Mouse (Mus musculus): ENCODE results near the gene Gorab. TPM values are rescaled to one million over a fixed set of nuclear protein-coding genes. Genes with fewer than 3 reads are reported as not detected.

Gorab gene
- total RNA-seq (2021) = 12.7 and 16.0 TPM in 2 replicates
- long read RNA-seq, transcript Gorab-201 (5 exons, 2,538 nt) = major isoform, 8 of 11 reads
- long read RNA-seq, partial matches to known transcripts = 2 of 11 reads
- long read RNA-seq, other reads (novel, unspliced or antisense) = 1 of 11 reads

DNA sequence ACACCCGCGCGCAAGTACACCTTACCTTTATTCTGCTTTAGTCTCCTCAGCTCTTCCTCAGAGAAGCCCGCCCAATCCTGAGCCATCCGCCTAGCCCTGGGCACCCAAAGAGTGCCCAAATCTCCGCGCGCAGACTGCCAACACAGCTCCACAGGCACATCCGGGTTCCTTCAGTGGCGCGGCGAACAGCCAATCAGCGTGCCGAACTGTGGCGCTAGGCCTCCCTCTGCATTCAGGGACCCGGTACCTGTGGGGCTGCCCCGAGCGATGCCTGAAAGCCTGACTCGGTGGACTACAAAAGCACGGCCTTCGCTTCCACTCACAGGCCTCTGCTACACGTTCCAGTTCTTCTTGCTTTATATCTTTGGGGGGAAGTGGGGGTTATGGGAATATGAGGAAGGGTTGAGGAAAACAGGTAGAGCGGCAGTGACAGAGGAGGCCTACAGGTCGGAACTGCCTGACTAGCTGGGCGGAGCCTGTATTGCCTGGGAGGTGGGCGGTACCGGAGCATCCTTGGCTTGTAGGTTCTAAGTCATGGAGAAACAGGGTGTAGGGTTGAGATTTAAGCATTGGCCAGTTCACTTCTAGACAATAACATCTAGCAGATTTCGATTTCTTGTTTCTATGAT is at the start of gene Gorab:
Gene Gorab, minus strand, starts transcription at position 172 of the 629 bp plus-strand sequence.
- DNase-seq = peak; percentile 95

DNA sequence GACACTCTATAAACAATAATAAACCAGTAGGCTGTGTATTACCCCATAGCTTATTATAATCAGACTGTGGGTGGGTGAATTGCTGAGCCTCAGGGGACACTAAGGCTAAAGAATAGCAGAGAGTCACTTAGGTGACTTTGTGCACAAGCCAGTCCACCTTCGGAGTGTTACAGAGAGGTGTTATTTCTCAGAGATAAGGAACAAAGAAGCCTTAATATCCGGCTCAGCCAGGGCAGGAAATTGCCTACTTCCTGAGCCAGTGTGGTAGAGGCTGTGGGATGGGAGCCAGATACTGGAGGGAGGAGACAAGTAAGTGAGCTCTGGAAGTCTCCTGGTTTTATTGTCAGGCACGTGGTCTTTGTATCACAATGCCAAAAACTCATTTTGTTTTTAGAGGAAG is 40.4 kb upstream of the Gorab start:
- DNase-seq = peak; percentile 8

DNA sequence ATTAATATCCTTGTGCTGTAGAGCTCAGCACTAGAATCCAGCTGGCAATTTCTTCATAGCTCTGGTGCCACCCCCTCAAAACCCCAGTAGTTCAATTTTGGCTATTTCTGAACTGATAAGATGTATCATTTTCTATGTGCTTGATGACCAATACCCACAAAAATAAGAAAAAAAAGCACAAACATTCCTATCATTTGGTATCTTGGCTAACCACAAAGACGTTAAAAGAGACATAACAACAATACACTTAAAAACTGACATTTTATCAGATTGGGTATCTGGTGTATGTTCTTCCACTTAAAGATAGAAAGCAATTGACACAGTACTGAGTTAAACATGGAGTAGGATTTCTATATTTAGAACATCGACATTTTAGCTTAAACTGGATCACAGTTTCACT is 35.5 kb upstream of the Gorab start:
- DNase-seq = no peak

DNA sequence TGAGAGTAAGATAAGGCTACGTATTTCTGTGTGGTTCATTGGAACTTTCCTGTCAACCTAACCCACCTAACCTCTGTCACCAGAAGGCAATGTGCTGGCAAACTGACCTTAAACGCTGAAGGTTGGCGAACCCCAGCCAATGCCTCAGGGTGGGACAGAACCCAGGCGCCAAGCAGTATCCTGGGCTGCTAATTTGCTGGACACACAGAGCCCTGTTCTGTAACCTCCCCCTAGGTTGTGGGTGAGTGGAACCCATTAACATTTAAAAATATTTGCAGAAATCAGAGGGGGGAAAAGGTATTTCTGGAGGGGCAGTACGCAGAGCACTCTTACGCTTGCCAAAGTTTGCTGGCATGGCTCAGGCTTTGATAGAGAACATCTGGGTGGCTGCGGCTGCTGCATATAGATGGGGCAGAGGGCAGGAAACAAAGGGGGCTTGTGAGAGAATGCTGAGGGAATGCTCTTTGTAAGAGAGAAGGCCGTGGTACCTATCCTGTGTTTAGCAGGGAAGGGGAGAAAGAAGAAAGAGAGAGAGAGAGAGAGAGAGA is 20.1 kb upstream of the Gorab start:
- no peak for DNase-seq

DNA sequence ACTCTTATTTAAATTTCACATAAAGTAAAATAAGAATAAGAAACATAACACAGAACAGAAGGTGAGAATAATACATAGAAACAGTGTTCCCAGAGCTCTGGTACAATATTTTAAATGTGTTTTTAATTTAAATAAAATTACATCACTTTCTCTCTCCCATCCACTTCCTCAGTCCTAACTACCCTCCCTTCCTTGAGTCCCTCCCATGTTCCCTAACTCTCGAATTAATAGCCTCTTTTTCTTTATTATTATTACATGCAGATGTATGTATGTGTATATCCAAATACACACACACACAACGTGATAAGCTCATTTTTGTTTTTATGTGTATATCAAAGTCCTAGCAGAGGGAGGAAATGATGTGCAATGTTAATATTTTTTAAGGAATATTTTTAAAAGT is 13.7 kb upstream of the Gorab start:
- DNase-seq = no peak

DNA sequence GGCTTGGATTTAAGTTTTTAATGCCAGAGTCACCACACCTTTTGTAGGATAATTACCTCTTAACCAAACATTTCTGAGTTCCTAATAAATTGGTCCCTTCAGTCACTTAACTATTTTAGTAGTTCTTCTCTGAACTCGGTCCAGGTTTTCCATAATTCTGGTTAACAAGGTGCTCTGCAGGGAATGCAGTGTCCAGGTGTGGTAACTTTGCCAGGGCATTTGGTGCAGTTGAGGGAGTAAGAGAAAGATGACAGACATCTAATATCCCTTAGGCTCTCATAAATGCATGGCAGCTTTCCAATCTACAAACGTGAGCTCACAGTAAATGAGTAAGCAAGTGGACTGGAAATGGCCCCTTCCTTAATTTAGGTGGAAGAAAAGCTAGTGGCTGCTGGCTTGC is 10.7 kb upstream of the Gorab start:
- DNase-seq = no peak

DNA sequence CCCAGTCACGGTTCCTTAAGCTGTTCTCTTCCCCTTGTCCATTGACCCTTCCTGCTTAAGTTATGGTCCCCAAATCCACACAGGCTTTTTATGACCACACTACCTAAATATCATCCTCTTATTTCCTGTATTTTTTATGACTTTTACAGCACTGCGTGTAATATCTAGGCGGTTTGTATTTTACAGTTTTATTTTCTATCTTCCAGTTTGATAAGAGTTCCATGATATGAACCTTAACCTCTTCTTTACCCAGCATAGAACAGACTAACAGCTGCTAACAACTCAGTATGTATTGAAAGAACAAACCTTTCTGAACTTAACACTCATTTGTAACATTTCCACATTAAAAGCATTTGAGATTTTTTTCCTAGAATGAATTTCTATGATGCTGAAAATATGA is 2.7 kb upstream of the Gorab start:
- no peak for DNase-seq

DNA sequence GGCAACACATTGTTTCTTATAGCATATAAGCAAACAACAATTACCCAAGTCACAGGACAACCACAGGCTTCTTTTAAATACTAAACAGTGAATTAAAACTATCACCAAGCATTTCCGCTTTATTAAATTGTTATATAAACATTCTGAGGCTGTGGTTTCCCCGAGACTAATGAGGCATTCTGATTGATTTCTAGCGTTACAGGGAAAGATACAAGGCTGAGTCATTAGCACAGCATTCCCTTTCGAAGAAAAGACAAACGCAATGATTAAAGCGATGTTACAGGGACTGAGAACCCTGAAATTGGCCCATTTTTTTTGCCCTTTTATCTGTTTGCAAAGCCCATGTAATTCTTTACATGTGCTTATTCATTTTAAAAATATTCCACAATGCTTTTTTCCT is 12.1 kb downstream of the Gorab start:
- DNase-seq = no peak

DNA sequence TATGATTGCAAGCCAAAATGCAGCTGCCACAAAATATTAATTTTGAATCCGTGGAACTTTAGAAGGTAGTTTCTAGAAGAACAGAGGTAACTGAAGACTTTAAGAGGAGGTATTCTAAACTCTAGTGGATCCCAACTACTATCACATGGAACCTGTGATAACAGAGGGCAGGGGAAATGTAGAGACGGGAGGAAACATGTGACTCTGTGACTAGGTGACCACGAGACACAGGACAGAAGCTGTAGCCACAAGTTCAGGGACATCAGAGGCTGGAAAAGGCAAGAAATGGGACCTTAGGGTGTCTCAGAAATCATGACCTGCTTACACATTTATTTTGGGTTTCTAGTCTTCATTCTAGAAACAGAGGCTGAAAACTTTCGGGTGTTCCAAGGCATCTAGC is 13.4 kb downstream of the Gorab start:
- DNase-seq = no peak

DNA sequence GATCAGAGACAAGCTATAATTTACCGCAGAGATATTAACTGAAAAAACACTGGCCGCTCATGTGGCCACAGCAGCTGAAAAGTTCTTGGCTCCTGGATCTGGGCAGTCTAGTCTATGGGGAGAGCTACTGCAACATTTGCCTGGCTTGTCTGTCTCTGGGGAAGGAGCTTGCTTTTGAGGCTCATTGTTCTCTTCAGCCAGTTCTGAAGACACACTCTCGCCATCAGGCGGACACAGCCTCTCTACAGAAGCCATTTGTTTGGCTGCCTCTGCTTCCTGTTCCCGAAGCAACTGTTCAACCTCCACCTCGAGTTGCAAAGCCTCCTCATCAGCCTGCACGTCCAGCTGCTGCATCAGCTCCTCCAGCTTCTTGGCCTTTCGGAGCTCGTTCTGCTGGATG is 17.3 kb downstream of the Gorab start:
- DNase-seq = no peak

DNA sequence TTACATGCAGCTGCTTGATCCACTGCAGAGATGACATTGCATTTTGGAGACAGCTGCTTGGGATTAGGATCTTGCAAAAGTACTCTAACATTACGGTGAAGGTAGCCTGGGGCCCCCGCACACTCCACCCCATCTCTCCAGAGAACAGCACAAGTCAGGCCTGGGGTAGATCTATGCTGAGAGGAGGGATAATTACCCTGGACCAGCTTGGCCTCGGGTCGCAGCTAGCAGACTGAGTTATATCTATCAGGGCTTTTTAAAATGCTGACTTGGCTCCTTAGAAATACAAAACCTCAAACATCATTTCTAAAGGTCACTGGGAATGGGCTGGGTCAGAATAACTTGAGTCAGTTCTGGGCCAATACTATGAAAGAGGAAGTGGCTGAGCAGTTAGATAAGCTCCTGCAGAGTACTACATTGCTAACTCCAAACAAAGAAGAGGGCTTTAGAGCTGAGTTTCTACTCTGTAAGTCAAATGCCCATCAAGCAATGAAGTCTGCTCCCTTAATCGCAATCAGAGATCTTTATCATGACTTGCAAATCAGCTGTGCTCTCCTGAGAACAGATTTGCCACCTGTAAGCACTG is 19.9 kb downstream of the Gorab start:
- DNase-seq = no peak

DNA sequence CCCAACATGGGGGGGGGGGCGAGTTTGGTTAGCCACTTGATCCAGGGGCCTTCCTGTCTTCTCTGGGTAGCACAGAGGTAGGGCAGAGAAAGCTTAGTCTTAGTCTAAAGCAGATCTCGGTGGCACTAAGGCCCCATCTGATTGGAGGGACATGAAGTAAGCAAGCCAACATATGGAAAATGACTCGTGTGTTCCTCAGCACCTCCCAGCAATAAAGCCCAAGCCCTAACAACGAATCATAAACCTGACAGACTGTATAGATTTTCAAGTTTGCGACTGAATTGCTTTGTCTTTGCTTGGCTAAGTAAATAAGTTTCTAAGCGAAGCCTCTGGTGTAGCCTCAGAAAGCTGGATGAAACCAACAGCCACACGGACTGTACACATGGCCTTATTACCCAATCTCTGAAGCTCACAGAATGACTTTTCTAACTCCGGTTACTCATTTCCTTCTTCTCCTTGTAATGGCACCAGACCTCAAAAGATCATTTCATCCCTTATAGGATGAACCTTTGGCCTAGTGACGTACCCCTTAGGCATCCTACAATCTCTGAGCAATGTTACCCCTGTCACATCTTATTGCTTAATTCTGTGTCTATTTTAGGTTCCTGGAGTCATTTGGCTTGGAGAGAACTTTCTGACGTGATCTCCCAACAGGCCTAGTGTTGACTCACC is 21.3 kb downstream of the Gorab start:
- DNase-seq = no peak

DNA sequence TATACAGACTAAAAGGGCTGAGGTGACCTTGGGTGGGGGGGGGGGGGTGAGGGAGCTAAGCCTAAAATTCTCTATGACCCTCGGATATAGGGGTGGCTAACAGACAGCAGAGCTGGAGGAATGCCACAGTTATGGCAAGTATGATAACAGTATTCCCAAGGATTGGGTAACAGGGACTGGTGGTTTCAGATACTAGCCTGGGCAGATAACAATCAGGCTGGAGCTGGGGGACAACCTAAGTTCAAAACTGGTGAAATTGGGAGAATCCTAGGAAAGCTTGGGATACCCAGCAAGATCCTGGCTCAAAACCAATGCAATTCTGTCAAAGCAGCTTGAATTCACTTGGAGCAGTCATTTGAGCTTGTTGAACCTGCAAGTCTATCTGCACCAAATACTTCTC is 22.9 kb downstream of the Gorab start:
- no peak for DNase-seq

DNA sequence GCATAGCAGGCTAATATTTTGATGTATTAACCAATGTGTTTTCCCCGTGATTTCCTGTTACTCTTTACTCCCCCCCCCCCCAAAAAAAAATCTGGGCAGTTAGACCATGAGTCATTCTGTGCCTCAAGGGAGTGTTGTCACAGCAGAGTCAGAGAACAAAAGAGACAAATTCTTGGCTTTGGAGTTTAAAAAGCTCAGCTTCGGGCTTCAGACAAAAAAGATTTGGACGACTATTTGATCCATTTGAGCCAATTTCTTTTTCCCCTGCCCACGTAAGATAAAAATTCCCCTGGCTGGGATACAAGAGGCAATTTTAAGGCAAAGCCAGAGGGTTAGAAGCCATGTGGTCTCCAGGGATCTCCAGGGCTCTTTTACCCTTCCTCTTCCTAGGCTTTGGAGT is 23.4 kb downstream of the Gorab start:
- DNase-seq = no peak

DNA sequence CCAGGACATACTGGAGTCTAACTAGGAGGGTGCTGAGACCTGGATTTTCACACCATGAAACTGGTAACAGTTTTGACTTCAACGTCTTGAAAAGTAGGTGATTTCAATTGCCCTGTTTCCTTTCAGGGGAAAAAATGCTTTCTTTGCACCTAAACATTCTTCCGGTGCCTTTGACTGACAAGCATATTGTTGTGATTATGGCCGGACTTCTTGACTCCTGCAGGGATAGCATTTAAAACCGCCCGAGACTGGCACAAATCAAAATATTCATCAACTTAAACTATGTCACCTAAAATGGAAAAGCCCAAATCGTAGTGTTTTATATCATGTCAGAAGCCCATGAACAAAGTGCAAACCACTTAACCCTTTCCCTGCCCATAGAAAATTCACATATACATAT is 25.5 kb downstream of the Gorab start:
- DNase-seq = no peak

DNA sequence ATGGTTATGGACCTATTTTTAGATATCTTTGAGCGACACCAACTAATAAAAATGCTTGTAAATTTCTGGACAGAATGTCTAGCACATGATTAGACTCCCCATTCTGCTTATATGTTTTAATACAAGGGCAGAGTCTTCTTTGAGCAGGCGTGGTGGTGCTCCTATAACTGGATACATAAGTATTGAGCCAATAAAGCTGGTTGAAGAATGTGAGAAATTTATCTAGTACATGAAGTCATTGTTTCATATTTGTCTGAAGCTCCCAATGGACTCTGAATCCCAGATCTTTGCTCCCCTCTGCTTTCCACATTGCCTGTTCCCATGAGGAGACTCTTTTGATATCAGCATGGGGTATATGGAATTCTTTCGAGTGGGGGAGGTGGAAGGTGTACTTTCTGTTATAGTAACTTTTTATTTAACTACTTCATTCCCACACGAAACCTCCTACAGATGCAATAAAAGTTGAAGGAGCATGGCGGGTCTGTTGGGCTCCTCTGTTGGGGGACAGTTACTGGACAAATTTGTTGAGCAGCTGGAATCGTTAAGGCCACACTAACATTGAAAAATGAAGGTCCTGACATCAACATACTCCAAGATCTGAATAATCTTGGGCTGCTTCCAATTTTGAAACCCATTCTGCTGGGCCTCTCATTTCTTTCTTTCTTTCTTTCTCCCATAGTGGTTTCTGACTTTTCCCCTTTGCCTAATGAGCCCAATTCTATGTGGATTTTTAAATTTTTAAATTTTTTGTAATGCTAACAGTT is 26.5 kb downstream of the Gorab start:
- DNase-seq = no peak

DNA sequence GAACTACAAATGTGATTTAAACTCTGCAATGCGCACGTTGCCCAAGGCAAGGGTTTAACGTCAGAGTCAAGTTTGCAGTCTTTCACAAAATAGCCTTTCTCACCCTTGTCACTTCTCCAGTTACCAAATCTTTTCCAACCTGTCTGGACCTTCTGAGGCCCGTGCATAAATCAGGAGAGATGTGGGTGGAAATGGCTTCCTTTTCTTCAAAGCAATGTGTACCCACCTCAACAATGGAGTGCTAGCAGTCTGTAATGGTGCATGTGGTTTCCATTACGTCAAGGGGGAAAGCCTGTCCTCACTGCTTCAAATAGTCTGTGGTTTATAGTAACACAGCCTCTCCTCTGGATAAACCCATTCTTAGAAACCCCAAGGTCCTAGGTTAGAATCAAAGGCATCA is 29.0 kb downstream of the Gorab start:
- DNase-seq = no peak

DNA sequence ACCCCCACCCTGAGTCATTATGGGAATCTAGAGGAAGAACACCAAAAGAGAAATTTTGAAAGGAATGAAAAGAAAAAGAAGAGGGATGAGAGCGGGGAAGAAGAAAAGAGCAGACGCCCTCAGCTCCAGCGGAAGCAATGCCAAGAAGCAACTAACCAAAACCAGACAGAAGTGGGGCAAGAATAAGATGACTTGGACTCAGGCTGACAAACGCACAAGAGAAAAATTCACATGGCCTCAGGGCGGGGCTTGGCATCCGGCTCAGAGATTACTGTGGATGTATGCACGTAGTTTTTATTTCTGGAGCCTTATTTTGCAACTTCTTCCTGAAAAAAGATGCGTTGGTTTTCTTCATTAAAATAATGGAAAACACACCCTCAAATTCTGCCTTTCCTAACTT is 41.3 kb downstream of the Gorab start:
- no peak for DNase-seq

DNA sequence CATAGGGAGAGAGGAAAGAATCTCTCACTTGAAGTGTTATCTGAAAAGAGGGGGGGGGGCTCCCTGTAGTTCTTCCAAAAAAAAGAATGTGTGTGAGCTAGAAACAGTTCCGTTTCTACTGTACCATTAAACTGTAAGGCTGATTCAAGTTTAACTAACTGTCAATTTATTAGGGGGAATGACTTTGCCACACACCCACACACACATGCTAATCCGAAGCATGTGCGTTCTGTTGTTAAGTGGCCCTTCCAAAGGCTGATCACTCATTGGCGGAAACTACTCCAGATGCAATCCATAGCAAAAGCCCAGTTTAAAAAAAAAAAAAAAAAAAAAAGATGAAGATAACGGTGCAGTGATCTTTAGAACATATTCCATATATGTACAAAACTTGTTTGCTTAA is 42.1 kb downstream of the Gorab start:
- DNase-seq = no peak

DNA sequence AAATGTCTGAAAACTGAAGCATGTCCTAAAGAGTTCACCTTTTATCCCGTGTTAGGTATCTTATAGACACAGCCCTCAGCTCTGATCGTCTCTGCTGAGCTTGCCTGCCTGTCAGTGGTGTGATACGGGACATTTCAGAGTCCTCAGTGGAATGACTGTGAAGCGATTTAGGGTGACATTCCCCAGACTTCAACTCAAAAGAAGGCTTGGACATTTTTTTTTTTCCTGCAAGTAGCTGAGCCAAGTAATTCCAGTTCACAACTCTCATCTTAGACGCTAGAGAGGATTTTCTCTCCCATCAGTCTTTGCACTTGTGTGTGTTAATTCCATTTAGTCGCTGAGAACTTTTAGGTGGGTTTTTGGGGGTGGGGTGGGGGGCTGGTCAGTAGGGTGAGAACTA is 42.7 kb downstream of the Gorab start:
- no peak for DNase-seq

DNA sequence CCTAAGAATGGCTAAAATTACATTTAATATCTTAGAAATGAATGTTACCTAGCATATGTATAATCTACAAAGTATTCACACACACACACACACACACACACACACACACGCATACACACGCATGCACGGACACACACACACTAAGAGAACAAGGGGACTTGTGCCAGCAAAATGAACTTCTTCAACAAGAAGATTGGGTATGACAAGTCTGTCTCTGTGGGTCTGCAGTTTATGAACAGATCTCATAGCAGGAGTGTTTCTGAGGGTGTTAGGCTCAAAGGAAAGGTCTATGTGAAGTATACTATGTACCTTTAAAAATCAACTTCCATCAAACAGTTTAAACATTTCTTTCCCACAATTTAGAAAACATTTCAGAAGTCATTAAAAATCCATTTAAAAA is 43.9 kb downstream of the Gorab start:
- no peak for DNase-seq

DNA sequence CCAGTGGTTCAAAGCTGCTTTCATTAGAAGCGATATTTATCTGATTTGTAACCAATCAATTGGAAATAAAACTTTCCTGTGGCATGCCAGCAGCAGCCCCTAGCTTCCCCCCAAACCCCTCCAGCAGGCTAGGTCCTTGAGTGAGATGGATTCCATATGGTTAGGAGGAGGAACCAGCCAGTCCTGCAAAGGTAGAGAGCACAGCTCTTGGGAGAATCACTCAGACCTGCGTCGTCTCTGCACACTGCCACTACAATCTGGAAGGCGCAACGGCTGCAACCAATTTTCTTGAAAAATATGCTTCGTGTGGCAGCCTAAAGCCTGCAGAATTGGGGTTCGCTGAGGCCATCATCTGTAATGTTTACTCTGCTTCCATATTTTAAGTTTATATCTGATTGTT is 45.3 kb downstream of the Gorab start:
- DNase-seq = no peak

DNA sequence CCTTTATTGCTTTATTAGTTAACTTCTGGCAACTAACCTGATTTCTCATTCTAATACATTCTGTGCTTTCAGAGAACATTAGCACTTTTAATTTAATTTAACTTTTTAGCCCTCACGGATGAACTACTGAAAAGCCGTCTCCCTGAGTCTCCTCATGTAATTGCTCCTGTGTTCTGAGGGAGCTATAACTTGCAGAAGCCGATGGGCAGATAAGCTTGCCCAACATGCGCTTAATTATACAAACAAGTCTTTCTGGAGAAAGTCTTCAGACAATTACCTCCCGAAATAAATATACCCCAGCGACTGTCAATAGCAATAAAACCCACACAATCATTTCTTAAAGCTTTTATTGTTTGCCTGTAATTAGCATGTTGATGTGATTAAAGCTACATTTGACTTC is 45.7 kb downstream of the Gorab start:
- DNase-seq = no peak
